Mouse (Mus musculus): ENCODE measurements around the gene Pola2. TPM values are rescaled to one million over a fixed set of nuclear protein-coding genes. Genes with fewer than 3 reads are reported as not detected.

Gene Pola2
- total RNA-seq, 2 experiments from 2014 or later, result 3.8 to 5.6 TPM

DNA sequence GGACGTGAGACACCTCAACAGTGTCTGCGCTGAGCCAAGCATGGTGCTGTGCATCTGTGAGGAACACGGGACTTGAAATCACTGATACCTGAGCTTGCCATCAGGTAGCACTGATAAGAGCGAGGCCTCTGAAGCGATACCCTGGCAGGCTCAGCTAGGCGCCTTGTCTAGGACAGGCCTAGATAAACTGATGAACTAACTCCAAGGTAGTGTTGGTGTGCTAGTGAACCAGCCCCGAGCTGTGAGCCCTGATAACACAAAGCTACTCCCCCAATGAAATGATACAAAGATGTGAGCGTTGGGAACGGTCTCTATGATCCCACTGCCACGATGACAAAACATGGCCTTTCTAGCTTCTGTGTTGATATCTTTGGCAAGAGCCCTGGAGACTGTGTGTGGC is 3.7 kb upstream of the Pola2 start:
- intact Hi-C loops (cut with DNase I), result no loop called here

DNA sequence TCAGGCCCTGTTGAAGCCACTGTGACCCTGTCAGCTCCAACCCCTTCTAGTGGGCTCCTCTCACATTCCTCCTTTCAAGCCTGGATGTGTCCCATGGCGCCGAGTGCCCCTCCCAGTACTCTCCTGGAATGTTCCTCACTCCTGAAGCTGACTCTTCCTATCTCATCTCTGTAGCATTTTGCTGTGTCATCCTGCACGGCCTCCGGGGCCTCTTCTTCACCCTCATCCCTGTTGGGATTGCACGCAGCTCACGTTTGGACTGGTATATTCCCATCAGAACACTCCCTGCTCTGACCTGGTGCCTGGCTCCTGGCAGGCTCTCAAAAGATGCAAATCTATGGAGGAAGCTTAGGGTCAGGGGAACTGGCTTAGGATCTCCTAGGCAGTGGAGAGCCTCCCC is 2.8 kb upstream of the Pola2 start:
- intact Hi-C loops (cut with DNase I), result no loop called here
- DNase-seq (ENCODE audit: low spot score in 2 of 2), result no peak

More for the DNA sequence above, 3.7 kb upstream of the Pola2 start:
- DNase-seq (ENCODE audit: low spot score in 2 of 2), result no peak

DNA sequence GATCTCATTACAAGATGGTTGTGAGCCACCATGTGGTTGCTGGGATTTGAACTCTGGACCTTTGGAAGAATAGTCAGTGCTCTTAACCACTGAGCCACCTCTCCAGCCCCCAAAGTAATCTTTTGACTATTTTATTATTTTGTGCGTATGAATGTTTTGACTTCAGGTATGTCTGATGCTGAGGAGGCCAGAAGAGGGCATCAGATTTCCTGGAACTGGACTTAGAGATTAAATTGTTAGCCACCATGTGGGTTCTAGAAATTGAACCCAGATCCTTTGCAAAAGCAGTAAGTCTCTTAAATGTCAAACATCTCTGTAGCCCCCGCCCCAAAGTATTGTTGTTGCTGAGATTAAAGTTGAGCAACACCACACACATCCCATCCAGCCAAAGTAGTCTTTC is 1.9 kb upstream of the Pola2 start:
- no peak for DNase-seq (ENCODE audit: low spot score in 2 of 2)
- intact Hi-C loops (cut with DNase I), result loop anchor here (2.0 kb wide), 1 partner anchor 81 kb away; the partner anchor contains the start of gene Syvn1

DNA sequence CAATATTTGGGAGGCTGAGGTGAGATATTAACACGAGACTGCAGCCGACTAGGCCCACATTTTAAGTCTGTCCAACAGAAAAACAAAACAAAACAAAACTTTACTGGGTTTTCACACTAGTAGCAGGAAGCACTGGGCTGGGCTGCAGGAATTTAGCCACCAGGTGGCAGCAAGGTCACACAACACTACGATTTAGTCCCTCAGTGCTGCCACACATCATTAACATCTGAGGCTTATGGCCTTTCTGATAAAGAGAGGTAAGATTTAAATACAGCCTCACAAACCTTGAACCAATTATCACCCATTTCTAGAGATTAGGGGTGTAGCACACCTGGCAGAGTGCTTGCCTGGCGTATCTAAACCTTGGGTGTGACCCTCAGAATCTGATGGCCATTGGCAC is 1.3 kb upstream of the Pola2 start:
- intact Hi-C loops (cut with DNase I), result loop anchor here (2.0 kb wide), 1 partner anchor 82 kb away; the partner anchor contains the start of gene Syvn1
- peak; percentile 64 to 69 for DNase-seq (ENCODE audit: low spot score in 2 of 2)

DNA sequence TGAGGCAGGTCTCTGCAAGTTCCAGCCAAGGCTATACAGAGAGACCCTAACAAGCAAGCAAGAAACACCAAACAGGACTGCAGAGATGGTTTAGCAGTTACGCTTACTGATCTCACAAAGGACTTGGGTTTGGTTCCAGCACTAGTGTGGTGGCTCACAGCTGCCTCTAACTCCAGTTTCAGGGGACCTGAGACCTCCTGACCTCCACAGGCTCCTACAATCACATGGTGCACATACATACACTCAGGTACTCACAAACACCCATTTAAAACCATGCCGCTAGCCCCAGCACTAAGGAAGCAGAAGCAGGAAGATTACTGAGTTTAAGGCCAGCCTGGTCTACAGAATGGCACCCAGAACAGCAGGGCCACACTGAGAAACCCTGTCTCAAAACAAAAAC is 802 bp upstream of the Pola2 start:
- intact Hi-C loops (cut with DNase I), result loop anchor here (1.0 to 2.0 kb wide), 2 partner anchors 53 to 82 kb away; partner anchors contain the start of gene Syvn1

DNA sequence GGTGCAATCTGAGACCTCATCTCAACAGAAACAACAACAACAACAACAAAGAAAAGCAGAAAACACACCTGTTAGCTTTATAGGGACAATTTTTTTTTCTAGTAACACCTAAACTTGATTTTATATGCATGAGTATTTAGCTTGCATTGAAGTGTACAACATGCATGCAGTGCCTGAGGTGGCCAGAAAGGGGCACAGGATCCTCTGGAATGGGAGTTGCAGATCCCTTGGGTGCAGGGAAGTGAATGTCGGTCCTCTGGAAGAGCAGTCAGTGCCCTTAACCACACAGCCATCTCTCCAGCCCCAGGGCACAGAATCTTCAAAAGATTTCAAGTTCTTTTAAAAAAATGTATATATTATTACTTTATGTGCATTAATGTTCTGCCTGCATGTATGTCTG is 1.4 kb downstream of the Pola2 start:
- intact Hi-C loops (cut with DNase I), result no loop called here
- DNase-seq (ENCODE audit: low spot score in 2 of 2), result no peak

More for the DNA sequence above, 802 bp upstream of the Pola2 start:
- DNase-seq (ENCODE audit: low spot score in 2 of 2), result no peak

DNA sequence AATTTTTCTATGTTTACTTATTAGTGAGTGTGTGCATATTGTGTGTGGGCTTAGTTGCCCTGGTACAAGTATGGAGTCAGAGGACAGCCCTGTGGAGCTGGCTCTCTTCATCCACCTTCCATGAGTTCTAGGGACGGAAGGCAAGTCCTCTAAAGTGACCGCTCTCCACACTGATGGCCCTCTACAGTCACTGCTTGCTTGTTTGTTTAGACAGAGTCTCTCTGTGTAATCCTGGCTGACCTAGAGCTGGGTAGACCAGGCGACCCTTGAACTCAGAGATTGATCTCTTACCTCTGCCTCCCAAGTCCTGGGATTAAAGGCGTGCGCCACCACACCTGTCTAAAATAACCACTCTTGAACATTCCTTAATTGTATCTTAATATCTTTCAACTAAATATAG is 6.6 kb downstream of the Pola2 start:
- intact Hi-C loops (cut with DNase I), result loop anchor here (5.0 kb wide), 1 partner anchor 170 kb away; no protein-coding TSS in a partner anchor
- no peak for DNase-seq (ENCODE audit: low spot score in 2 of 2)

DNA sequence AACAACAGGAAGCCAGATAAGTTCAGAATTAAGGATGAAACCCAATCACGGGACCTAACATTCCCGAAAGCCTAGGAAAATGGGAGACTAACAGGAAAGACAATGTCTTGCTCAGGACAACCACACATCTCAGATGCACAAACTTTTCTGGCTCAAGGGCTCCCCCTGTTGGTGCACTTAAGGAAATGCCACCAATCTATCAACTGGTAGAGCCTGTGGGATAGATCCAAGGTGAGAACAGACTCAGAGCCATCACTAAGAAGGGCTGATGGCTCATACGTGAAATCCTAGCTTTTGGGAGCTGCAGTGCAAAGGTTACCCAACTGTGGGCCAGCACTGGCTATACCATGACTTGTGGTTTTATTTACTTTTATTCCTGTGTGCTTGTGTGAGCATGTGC is 7.3 kb downstream of the Pola2 start:
- intact Hi-C loops (cut with DNase I), result loop anchor here (1.0 to 5.0 kb wide), 2 partner anchors 32 to 169 kb away; partner anchors contain the start of gene Cdc42ep2
- DNase-seq (ENCODE audit: low spot score in 2 of 2), result peak; percentile 65 to 79

DNA sequence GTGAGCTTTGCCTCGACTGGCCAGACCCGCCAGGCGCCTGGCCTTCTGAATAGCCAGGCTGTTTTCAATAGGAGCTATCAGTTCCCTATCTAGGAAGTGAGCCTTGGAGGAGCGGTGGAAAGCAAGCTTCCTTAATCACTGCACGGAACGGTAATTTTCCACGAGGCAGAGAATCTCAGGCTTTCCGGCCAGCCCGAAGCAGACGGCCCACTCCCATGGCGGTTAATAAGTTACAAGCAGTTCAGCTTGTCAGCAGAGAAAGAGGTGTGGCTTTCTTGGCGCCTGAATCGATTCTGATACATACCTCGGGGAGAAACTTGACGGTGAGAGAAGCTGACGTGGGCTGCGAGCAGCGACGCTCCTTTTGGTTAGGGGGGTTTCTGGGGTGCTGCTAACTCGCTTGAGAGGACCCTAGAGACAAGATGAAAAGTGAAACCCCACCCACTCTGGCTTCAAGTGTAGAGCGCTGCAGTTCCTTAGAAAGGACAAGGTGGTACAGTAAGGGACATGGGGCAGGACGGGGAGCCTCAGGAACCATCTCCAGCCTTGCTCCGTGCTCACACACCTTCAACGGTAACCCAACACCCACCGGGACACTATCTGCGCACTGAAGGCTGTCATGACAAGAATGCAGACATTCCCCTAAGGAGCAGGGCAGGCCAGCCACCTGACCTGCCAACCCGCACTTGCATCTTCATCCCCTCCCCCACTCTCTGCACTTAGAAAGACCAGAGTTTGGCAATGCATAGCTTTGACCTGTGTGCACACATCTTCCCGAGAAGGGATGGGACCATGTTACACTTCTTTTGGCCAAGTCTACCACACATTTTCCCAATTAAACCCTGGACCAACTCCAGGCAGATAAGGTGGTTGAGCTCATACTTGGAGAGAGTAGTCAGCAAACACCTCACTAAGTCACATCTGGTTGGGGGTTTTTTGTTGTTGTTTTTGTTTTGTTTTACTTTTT is 8.0 kb downstream of the Pola2 start:
- intact Hi-C loops (cut with DNase I), result loop anchor here (1.0 to 5.0 kb wide), 2 partner anchors 32 to 169 kb away; partner anchors contain the start of gene Cdc42ep2
- no peak for DNase-seq (ENCODE audit: low spot score in 2 of 2)

DNA sequence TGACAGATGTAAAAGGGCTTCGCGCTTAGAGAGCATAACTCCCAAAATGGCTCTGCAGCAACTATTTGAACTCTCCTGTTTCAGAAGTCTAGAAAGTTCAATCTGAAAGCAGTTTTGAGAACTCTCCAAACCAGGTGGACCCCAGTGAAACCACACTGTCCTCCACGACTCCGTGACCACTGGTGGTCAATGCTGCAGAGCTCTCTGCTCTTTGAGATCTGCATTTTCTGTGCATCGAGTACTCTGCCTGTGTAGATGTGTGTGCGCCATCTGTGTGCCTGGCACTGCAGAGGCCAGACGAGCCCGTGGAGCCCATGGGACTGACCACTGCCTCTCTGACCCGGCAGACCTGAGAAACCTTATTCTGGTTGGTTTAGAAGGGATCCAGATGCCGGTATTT is 9.1 kb downstream of the Pola2 start:
- intact Hi-C loops (cut with DNase I), result loop anchor here (5.0 kb wide), 1 partner anchor 168 kb away; no protein-coding TSS in a partner anchor
- DNase-seq (ENCODE audit: low spot score in 2 of 2), result no peak

DNA sequence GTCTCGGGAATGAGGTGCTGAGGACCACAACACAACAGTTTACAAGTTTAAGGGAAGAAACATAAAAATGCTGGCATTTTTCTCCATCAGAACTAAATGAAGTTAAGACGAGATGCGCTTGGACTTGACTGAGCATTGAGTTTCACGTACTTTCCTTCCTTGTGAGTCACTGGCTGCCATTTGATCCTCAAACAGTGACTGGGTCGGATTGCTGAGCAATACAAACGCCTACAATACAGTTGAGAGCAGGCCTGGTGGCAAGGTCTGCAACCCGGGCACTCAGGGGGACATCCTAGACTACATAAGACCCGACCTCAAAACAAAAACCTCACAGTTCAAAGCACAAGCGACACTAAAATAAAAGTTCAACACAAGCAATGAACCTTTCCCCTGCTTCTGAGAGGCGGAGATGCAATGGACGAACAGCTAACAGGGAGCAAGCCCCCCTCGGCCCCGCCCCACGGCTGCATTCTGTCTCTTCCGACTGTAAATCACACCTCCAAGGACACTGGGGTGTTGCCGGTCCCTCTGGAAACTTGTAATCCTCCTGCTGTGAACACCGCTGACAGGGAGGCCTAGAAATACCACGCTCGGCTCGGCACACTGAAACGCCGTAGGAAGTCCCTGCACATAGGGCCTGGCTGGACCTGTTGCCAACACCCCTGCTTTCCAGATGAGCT is 9.8 kb downstream of the Pola2 start:
- intact Hi-C loops (cut with DNase I), result no loop called here
- no peak for DNase-seq (ENCODE audit: low spot score in 2 of 2)

DNA sequence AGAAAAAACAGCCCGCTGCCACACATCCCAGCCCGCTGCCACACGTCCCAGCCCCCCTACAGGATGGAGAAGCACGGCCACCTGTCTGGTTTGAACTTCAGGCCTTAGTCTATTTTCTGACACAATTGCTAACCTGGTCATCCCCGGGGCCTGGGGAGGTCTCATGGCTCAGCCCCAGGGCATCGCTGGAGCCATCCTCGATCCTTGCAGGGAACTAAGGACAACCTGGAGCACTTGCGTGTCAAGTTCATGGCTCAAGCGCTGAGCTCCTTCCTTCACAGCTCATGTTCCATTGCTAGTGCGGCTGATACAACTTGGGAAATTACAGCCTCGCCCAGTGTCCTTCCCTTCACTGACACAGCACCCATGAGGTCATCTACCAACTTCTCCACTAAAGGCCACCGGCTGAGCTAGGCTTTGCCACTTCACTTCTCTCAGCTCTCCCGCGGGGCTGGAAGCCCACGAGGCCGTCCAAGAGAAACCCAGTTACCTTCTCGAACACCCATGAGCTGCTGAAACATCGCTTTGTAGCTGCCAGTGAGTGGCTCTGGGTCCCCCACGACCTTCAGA is 10.7 kb downstream of the Pola2 start:
- DNase-seq (ENCODE audit: low spot score in 2 of 2), result no peak
- intact Hi-C loops (cut with DNase I), result no loop called here

DNA sequence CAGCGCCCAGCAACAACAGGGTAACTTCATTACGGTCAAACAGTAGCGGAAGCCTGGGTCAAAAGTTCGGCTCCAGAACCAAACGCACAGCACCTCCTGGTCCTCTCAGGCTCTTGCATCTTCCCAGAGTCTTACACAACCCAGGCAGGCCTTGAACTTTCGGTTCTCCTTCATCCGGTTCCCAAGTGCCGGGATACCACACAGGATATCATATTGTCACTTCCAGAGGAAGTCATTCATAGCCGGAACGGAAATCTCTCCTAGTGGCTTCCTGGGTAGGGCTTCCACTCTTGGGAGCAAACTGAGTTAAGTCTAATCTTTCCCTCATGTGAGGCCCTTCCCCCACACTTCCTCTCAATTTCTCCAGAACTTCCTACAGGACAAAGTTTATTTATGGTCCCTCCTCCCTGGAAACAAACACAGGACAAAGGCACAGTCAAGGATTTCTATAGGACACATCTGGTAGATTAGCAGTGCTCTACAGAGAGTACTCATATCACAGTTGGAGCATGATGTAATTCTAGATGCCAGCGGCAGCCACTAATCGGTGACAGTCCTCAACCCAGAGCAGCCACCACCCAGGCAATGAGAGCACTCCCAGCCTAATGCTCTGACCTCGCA is 11.8 kb downstream of the Pola2 start:
- intact Hi-C loops (cut with DNase I), result no loop called here
- DNase-seq (ENCODE audit: low spot score in 2 of 2), result no peak

DNA sequence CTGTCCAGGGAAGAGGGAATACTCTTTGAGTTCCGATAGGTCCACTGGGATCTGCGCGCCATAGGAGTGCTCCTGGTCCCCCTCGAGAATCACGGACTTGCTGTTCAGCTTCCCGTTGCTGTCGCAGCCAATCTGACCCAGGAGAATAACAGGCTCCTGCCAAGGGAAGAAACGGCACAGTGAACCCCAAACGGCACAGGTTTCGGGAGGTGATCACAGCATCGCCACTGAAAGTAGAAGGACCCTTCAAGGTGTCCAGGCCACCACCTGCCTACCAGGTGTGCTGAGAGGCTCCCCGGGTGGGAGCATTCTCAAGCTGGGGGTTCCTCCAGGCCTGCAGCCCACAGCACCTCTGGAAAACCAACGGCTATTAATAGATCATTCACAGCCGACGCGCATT is 12.4 kb downstream of the Pola2 start:
- no peak for DNase-seq (ENCODE audit: low spot score in 2 of 2)
- intact Hi-C loops (cut with DNase I), result no loop called here

DNA sequence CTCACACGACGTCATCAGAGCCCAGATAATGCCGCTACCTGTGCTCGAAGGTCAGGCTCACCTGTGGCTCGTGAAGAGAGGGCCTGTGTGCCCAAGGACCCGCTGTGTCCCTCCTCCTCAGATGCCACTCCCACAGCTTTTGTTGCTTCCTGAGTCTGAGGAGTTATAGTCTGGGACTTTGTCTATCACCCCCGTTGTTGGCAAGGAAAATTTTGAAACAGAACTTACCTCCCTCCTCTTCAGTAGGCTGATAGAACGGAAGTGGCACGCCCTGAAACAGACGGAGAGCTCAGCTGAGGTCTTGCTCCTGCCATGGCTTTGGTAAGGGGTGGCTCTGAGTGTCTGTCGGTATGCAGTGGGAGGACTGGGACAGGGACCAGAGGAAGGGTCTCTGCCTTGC is 13.8 kb downstream of the Pola2 start:
- intact Hi-C loops (cut with DNase I), result no loop called here
- no peak for DNase-seq (ENCODE audit: low spot score in 2 of 2)

DNA sequence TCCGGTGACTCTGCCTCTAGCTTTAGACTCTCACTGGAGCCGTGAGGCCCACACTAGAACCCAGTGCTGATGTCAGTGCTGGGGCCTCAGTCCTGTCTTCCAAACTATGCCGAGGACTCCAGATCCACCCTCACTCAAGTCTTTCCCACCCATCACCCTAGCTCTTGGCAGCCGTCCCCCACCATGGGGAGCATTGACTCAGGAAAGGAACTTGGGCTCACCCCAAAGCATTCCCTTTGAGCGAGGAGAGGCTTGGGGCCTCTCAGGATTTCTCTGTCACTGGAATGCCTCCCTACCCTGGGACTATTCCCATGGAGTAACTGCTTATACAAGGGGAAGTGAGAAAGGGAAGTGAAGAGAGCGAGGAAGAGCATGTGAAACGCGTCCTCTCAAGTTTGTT is 18.1 kb downstream of the Pola2 start:
- DNase-seq (ENCODE audit: low spot score in 2 of 2), result no peak
- intact Hi-C loops (cut with DNase I), result no loop called here

DNA sequence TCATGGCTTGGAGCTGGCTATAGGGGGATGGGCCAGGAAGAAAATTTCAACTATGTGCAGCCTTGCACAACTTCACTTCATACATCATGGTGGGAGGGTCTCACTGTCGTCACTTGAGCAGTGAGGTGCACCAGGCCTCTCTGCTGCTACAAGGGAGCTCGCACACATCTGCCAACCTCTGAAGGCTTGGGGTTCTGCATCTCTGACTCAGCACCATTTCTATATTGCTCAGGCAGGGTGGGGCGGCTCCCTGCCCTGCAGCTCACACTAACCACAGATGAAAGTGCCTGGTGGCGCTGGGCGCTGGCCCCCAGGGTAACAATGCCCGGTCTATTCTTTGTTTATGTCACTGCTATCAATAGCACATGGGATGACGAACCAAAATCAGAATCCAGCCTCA is 19.0 kb downstream of the Pola2 start:
- intact Hi-C loops (cut with DNase I), result no loop called here
- peak in 1 of 2 experiments; percentile 30 for DNase-seq (ENCODE audit: low spot score in 2 of 2)

DNA sequence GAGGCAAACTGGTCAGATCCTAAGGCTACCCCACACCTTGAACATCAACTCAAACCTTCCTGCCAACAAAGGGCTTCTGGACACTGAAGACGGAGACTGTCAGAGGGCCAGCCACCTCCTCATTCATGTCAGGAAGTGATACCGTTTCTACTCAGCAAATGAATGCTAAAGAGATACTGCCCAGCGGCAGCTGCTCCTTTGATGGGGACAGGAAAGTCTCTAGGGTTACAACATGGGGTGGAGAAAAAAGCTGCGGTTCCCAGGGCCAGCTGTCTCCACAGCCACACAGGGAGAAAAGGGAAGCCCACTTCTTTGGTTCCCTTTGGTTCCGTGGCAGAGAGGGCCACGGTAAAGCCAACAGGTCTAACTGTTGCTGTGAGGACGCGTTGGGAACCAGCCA is 19.9 kb downstream of the Pola2 start:
- intact Hi-C loops (cut with DNase I), result no loop called here
- DNase-seq (ENCODE audit: low spot score in 2 of 2), result no peak

DNA sequence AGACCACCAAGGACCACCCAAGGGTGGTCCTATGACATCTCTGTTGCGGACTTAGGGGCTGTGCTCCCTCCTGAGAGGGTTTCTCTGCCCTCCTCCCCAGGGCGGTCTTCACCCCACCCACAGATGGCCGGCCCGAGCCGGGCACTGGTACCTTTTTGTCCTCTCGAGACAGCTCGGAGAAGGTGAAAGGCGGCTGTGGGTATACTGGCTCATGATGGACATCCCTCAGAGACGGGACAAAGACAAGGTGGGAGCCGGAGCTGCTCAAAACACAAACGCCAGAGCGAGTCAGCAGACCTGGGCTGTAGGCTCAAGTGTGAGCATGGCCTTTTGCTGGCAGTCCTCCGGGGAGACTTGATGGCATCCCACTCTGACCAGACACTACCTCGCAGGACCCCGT is 20.6 kb downstream of the Pola2 start:
- no peak for DNase-seq (ENCODE audit: low spot score in 2 of 2)
- intact Hi-C loops (cut with DNase I), result no loop called here

DNA sequence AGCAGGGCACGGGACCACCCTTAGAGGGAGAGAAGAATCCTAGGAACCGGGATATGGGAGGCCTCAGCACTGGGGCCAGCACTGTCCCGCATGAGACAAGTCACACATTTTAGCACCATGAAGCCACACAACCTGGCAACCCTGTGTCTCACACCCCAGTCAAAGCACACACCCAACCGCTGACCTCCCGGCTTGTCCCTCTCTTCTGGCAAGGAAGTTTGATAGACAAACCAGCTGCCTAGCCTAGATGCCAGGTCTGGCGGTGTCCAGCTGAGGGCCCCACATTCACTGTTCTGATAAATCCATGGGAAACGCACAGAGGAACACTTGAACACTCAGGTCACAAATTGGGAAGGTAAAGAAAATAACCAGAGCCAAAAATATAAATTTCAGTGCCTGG is 21.4 kb downstream of the Pola2 start:
- no peak for DNase-seq (ENCODE audit: low spot score in 2 of 2)
- intact Hi-C loops (cut with DNase I), result no loop called here

All from left cerebral cortex, postnatal 25 days (tissue).